Mouse (Mus musculus) spleen, adult 2 months (tissue): ENCODE measurements at regions not wholly inside any gene's neighbourhood (a gene's known extent, or its start where the extent isn't known, plus 50 kb on each side); places are given as distances from the start of the nearest gene placed in this dataset.

Experiments
- CTCF ChIP-seq: fragments of 200-500 bp; IDR thresholded peaks from 2 replicates; pipeline ENCODE4 v1.5.1; 2011; ENCODE audit warnings: mild to moderate bottlenecking, inconsistent platforms; ENCODE audit not compliant: insufficient read depth, insufficient read length, insufficient replicate concordance; ENCODE audit errors: extremely low read depth
- POLR2A ChIP-seq: fragments of 200-500 bp; IDR thresholded peaks from 2 replicates; pipeline ENCODE4 v1.6.1; 2011; ENCODE audit warnings: low read depth, low read length, inconsistent platforms

- TF ChIP-seq POLR2A (no peak), CTCF (peak; percentile 14; the same call in 1 of the 2 replicates)
These were observed 485.1 kb upstream of the Hsf2 start for GRCm38 (mm10) chr10:57000892-57001722.
